Mouse (Mus musculus) liver, embryonic 15.5 days (tissue): ENCODE measurements around the gene Rpl18. TPM values are rescaled to one million over a fixed set of nuclear protein-coding genes. Genes with fewer than 3 reads are reported as not detected.

Experiments used
- ATAC-seq: fragments of 200-750 bp; cut with Nextera tagmentation; 2 replicates; pipeline ENCODE4 v1.8.0; 2017; ENCODE audit warnings: moderate number of reproducible peaks, mild to moderate bottlenecking, moderate library complexity; ENCODE audit not compliant: insufficient read depth
- H3K27ac ChIP-seq: fragments of 300-500 bp; sonication (generic); replicated peaks from 2 replicates; pipeline ENCODE4 v1.5.1; 2015; ENCODE audit warnings: mild to moderate bottlenecking, inconsistent platforms
- H3K27me3 ChIP-seq: fragments of 300-500 bp; sonication (generic); 2 replicates; pipeline ENCODE4 v1.6.1; 2015; ENCODE audit warnings: mild to moderate bottlenecking, inconsistent platforms
- H3K36me3 ChIP-seq: fragments of 300-500 bp; sonication (generic); replicated peaks from 2 replicates; pipeline ENCODE4 v1.6.1; 2015; ENCODE audit warnings: moderate library complexity, mild to moderate bottlenecking, inconsistent platforms
- H3K4me1 ChIP-seq: fragments of 300-500 bp; sonication (generic); replicated peaks from 2 replicates; pipeline ENCODE4 v1.6.1; 2015; ENCODE audit warnings: inconsistent platforms
- H3K4me2 ChIP-seq: fragments of 300-500 bp; sonication (generic); 2 replicates; pipeline ENCODE4 v1.6.1; 2015; ENCODE audit warnings: moderate library complexity, mild to moderate bottlenecking, inconsistent platforms
- H3K4me3 ChIP-seq: fragments of 300-500 bp; sonication (generic); replicated peaks from 2 replicates; pipeline ENCODE4 v1.5.1; 2015; ENCODE audit warnings: mild to moderate bottlenecking, inconsistent platforms
- H3K9ac ChIP-seq: fragments of 300-500 bp; sonication (generic); 2 replicates; pipeline ENCODE4 v1.6.1; 2015; ENCODE audit warnings: moderate library complexity, mild to moderate bottlenecking, inconsistent platforms
- H3K9me3 ChIP-seq: fragments of 300-500 bp; sonication (generic); replicated peaks from 2 replicates; pipeline ENCODE4 v1.6.1; 2016; ENCODE audit warnings: inconsistent platforms
- WGBS: fragments of 180-500 bp; shearing (Covaris S2); methylation state at CpG from one replicate; pipeline ENCODE4 v1.1.7; 2015; ENCODE audit warnings: mixed read lengths; ENCODE audit not compliant: insufficient replicate concordance; 5-methylcytosine and 5-hydroxymethylcytosine counted together
- polyA plus RNA-seq: library from polyadenylated mRNA; unstranded; fragments of >200 nt; fragmentation: Nextera tagmentation; extraction: Ambion mirVana; gene quantifications from 2 replicates; pipeline ENCODE4 v1.2.1, GENCODE M21; 2015

Rpl18 gene
- polyA plus RNA-seq, 1 experiment from 2014 or later = 542 TPM

- no peak overlapping the region for H3K9ac ChIP-seq
- H3K27ac ChIP-seq = no peak overlapping the region
- no peak overlapping the region for H3K4me3 ChIP-seq
- no peak overlapping the region for H3K4me2 ChIP-seq
- 0 out of 2 replicates have a peak, but pooled peaks cover 12% of the 10 kb centered on the region for H3K4me1 ChIP-seq
- no peaks in the 10 kb centered on the region for H3K27me3 ChIP-seq
- no peaks in the 10 kb centered on the region for H3K9me3 ChIP-seq
- no peaks in the 10 kb centered on the region for H3K36me3 ChIP-seq
- WGBS = 53% methylated on average over 10 of the region's 10 CpGs
- ATAC-seq = no peak
Observed at GRCm38 (mm10) chr7:45739820-45740219, 24.6 kb downstream of the Rpl18 start.

GRCm38 (mm10) chr7:45741308-45741707 lies 26.1 kb downstream of the Rpl18 start:
- no peaks in the 10 kb centered on the region for H3K27me3 ChIP-seq
- H3K9me3 ChIP-seq = no peaks in the 10 kb centered on the region
- H3K9ac ChIP-seq = no peak overlapping the region
- H3K4me2 ChIP-seq = peak overlapping the region; percentile 51
- H3K27ac ChIP-seq = no peak overlapping the region
- 0 out of 2 replicates have a peak, but pooled peaks cover 12% of the 10 kb centered on the region for H3K4me1 ChIP-seq
- H3K4me3 ChIP-seq = no peak overlapping the region
- H3K36me3 ChIP-seq = no peaks in the 10 kb centered on the region
- ATAC-seq = no peak
- WGBS = 30% methylated on average over 12 of the region's 12 CpGs

- H3K9me3 ChIP-seq = no peaks in the 10 kb centered on the region
- H3K27ac ChIP-seq = no peak overlapping the region
- no peak overlapping the region for H3K9ac ChIP-seq
- peak overlapping the region; percentile 51 for H3K4me2 ChIP-seq
- H3K4me1 ChIP-seq = 0 out of 2 replicates have a peak, but pooled peaks cover 12% of the 10 kb centered on the region
- H3K27me3 ChIP-seq = no peaks in the 10 kb centered on the region
- WGBS = 25% methylated on average over 11 of the region's 11 CpGs
- no peaks in the 10 kb centered on the region for H3K36me3 ChIP-seq
- H3K4me3 ChIP-seq = peak overlapping the region; percentile 11
- no peak for ATAC-seq
Observed at GRCm38 (mm10) chr7:45741777-45742176, 26.5 kb downstream of the Rpl18 start.

GRCm38 (mm10) chr7:45742338-45742737 lies 27.1 kb downstream of the Rpl18 start:
- Histone ChIP-seq H3K27ac (no peak overlapping the region), H3K4me3 (peak overlapping the region; percentile 11), H3K36me3 (no peaks in the 10 kb centered on the region), H3K4me1 (0 out of 2 replicates have a peak, but pooled peaks cover 12% of the 10 kb centered on the region), H3K9me3 (no peaks in the 10 kb centered on the region), H3K27me3 (no peaks in the 10 kb centered on the region), H3K4me2 (peak overlapping the region; percentile 51), H3K9ac (no peak overlapping the region)
- no peak for ATAC-seq
- WGBS = 25% methylated on average over 19 of the region's 19 CpGs

GRCm38 (mm10) chr7:45744387-45744786 lies 29.1 kb downstream of the Rpl18 start:
- H3K9me3 ChIP-seq = no peaks in the 10 kb centered on the region
- 0 out of 2 replicates have a peak, but pooled peaks cover 12% of the 10 kb centered on the region for H3K4me1 ChIP-seq
- no peak overlapping the region for H3K27ac ChIP-seq
- H3K4me3 ChIP-seq = no peak overlapping the region
- ATAC-seq = no peak
- H3K36me3 ChIP-seq = no peaks in the 10 kb centered on the region
- no peak overlapping the region for H3K9ac ChIP-seq
- H3K4me2 ChIP-seq = no peak overlapping the region
- 40% methylated on average over 2 of the region's 2 CpGs for WGBS
- no peaks in the 10 kb centered on the region for H3K27me3 ChIP-seq

- 57% methylated on average over 6 of the region's 6 CpGs for WGBS
- no peak overlapping the region for H3K27ac ChIP-seq
- no peak overlapping the region for H3K9ac ChIP-seq
- H3K9me3 ChIP-seq = no peaks in the 10 kb centered on the region
- no peaks in the 10 kb centered on the region for H3K27me3 ChIP-seq
- no peak overlapping the region for H3K4me2 ChIP-seq
- 0 out of 2 replicates have a peak, but pooled peaks cover 11% of the 10 kb centered on the region for H3K4me1 ChIP-seq
- no peak overlapping the region for H3K4me3 ChIP-seq
- no peaks in the 10 kb centered on the region for H3K36me3 ChIP-seq
- no peak for ATAC-seq
Observed at GRCm38 (mm10) chr7:45746518-45746917, 31.3 kb downstream of the Rpl18 start.

GRCm38 (mm10) chr7:45747450-45747849 lies 32.2 kb downstream of the Rpl18 start:
- Histone ChIP-seq H3K36me3 (no peaks in the 10 kb centered on the region), H3K4me3 (no peak overlapping the region), H3K9me3 (no peaks in the 10 kb centered on the region), H3K4me1 (0 out of 2 replicates have a peak, but pooled peaks cover 2% of the 10 kb centered on the region), H3K4me2 (no peak overlapping the region), H3K27ac (no peak overlapping the region), H3K9ac (no peak overlapping the region), H3K27me3 (no peaks in the 10 kb centered on the region)
- no peak for ATAC-seq
- WGBS = 70% methylated on average over 5 of the region's 5 CpGs

- no peaks in the 10 kb centered on the region for H3K9me3 ChIP-seq
- WGBS = 46% methylated on average over 7 of the region's 7 CpGs
- no peak overlapping the region for H3K27ac ChIP-seq
- H3K36me3 ChIP-seq = no peaks in the 10 kb centered on the region
- no peak overlapping the region for H3K4me2 ChIP-seq
- no peaks in the 10 kb centered on the region for H3K4me1 ChIP-seq
- no peak for ATAC-seq
- H3K27me3 ChIP-seq = no peaks in the 10 kb centered on the region
- no peak overlapping the region for H3K9ac ChIP-seq
- no peak overlapping the region for H3K4me3 ChIP-seq
Observed at GRCm38 (mm10) chr7:45748110-45748509, 32.9 kb downstream of the Rpl18 start.

GRCm38 (mm10) chr7:45749401-45749800 lies 34.1 kb downstream of the Rpl18 start:
- WGBS = 31% methylated on average over 9 of the region's 10 CpGs
- Histone ChIP-seq H3K4me3 (no peak overlapping the region), H3K4me1 (no peaks in the 10 kb centered on the region), H3K27me3 (no peaks in the 10 kb centered on the region), H3K4me2 (no peak overlapping the region), H3K36me3 (no peaks in the 10 kb centered on the region), H3K9ac (no peak overlapping the region), H3K27ac (no peak overlapping the region), H3K9me3 (no peaks in the 10 kb centered on the region)
- no peak for ATAC-seq

GRCm38 (mm10) chr7:45750162-45750561 lies 34.9 kb downstream of the Rpl18 start:
- no peaks in the 10 kb centered on the region for H3K27me3 ChIP-seq
- H3K9me3 ChIP-seq = no peaks in the 10 kb centered on the region
- no peak overlapping the region for H3K4me3 ChIP-seq
- 59% methylated on average over 9 of the region's 9 CpGs for WGBS
- ATAC-seq = no peak
- H3K36me3 ChIP-seq = no peaks in the 10 kb centered on the region
- no peak overlapping the region for H3K27ac ChIP-seq
- H3K4me2 ChIP-seq = no peak overlapping the region
- H3K4me1 ChIP-seq = no peaks in the 10 kb centered on the region
- H3K9ac ChIP-seq = no peak overlapping the region

- Histone ChIP-seq H3K4me1 (no peaks in the 10 kb centered on the region), H3K9ac (no peak overlapping the region), H3K9me3 (no peaks in the 10 kb centered on the region), H3K36me3 (no peaks in the 10 kb centered on the region), H3K4me3 (no peak overlapping the region), H3K27me3 (peaks cover 31% of the 10 kb centered on the region), H3K4me2 (no peak overlapping the region), H3K27ac (no peak overlapping the region)
- ATAC-seq = no peak
- 44% methylated on average over 6 of the region's 6 CpGs for WGBS
Observed at GRCm38 (mm10) chr7:45755703-45756102, 40.4 kb downstream of the Rpl18 start.

- WGBS = 13% methylated on average over 27 of the region's 27 CpGs
- H3K4me2 ChIP-seq = peak overlapping the region; percentile 49
- H3K9ac ChIP-seq = no peak overlapping the region
- no peak overlapping the region for H3K27ac ChIP-seq
- no peaks in the 10 kb centered on the region for H3K9me3 ChIP-seq
- no peaks in the 10 kb centered on the region for H3K4me1 ChIP-seq
- peaks cover 33% of the 10 kb centered on the region for H3K27me3 ChIP-seq
- H3K4me3 ChIP-seq = 0 out of 2 replicates have a peak overlapping the region, but pooled peaks have one; percentile 11
- no peaks in the 10 kb centered on the region for H3K36me3 ChIP-seq
- peak; percentile 28; the same call in 1 of the 2 replicates for ATAC-seq
Observed at GRCm38 (mm10) chr7:45759400-45759799, 44.1 kb downstream of the Rpl18 start.
